Mouse (Mus musculus): ENCODE results near the gene Plcd3. TPM values are rescaled to one million over a fixed set of nuclear protein-coding genes. Genes with fewer than 3 reads are reported as not detected.

Gene Plcd3
- polyA plus RNA-seq, 1 experiment = 4.7 TPM

GRCm38 (mm10) chr11:103038037-103038436 is 63.4 kb downstream of the Plcd3 start:
- WGBS = 62% methylated on average over 6 of the region's 6 CpGs
- TF ChIP-seq POLR2A (IDR thresholded peaks at IDR 0.05; ENCODE audit: low read depth, low read length) = no peak
- no peak for TF ChIP-seq CTCF (IDR thresholded peaks at IDR 0.05; ENCODE audit: extremely low read depth, insufficient read depth, insufficient read length, insufficient replicate concordance)
- Histone ChIP-seq H3K4me3 (ENCODE audit: extremely low read depth, insufficient read depth, insufficient read length) (no peak overlapping the region), H3K36me3 (ENCODE audit: control insufficient read depth, insufficient read depth, low read length) (peaks cover 4% of the 10 kb centered on the region), H3K4me1 (ENCODE audit: control insufficient read depth, insufficient read depth, insufficient read length) (no peaks in the 10 kb centered on the region), H3K27ac (ENCODE audit: insufficient read depth, low read length) (no peak overlapping the region), H3K27me3 (ENCODE audit: control insufficient read depth, insufficient read depth, low read length) (no peaks in the 10 kb centered on the region)
- DNase-seq (ENCODE audit: low read depth in 1 of 2, low spot score in 2 of 2) = no peak

DNA sequence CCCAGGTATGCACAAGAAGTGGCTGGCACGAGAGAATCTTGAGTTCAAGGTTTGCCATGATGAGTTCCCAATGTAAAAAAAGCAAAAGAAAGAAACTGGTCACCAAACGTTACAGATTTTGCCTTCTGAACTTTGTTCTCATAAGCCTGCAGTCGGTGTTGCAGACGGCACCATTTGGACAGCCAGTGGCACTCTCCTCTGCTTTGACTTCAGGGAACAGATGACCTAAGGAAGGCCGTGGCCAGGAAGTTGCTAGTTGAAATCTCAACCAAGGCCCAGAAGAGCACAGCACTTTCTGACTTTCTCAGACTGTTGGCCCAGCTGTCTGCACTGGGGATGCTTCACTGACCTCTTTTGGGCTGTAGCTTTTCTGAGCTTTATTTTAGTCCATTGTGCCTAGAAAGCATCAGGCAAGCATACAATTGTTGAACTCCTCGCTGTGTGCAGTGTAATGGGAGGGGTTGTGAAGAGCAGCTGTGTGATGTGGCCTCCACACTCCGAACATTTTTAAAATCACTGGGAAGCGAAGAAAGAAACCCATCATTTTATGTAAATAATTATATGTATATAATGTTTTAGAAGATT is 64.5 kb downstream of the Plcd3 start:
- no peak overlapping the region for H3K27ac ChIP-seq (ENCODE audit: insufficient read depth, low read length)
- TF ChIP-seq CTCF (IDR thresholded peaks at IDR 0.05; ENCODE audit: extremely low read depth, insufficient read depth, insufficient read length, insufficient replicate concordance) (no peak), POLR2A (IDR thresholded peaks at IDR 0.05; ENCODE audit: low read depth, low read length) (no peak)
- H3K4me3 ChIP-seq (ENCODE audit: extremely low read depth, insufficient read depth, insufficient read length) = no peak overlapping the region
- no peaks in the 10 kb centered on the region for H3K4me1 ChIP-seq (ENCODE audit: control insufficient read depth, insufficient read depth, insufficient read length)
- no peak for DNase-seq (ENCODE audit: low read depth in 1 of 2, low spot score in 2 of 2)
- H3K36me3 ChIP-seq (ENCODE audit: control insufficient read depth, insufficient read depth, low read length) = 0 out of 2 replicates have a peak, but pooled peaks cover 3% of the 10 kb centered on the region
- no peaks in the 10 kb centered on the region for H3K27me3 ChIP-seq (ENCODE audit: control insufficient read depth, insufficient read depth, low read length)
- 92% methylated on average over 8 of the region's 8 CpGs for WGBS

GRCm38 (mm10) chr11:103035007-103035406 is 66.5 kb downstream of the Plcd3 start:
- H3K4me1 ChIP-seq (ENCODE audit: control insufficient read depth, insufficient read depth, insufficient read length) = no peaks in the 10 kb centered on the region
- 83% methylated on average over 6 of the region's 6 CpGs for WGBS
- no peak for TF ChIP-seq POLR2A (IDR thresholded peaks at IDR 0.05; ENCODE audit: low read depth, low read length)
- no peak for TF ChIP-seq CTCF (IDR thresholded peaks at IDR 0.05; ENCODE audit: extremely low read depth, insufficient read depth, insufficient read length, insufficient replicate concordance)
- 0 out of 2 replicates have a peak, but pooled peaks cover 3% of the 10 kb centered on the region for H3K36me3 ChIP-seq (ENCODE audit: control insufficient read depth, insufficient read depth, low read length)
- H3K27me3 ChIP-seq (ENCODE audit: control insufficient read depth, insufficient read depth, low read length) = no peaks in the 10 kb centered on the region
- no peak overlapping the region for H3K4me3 ChIP-seq (ENCODE audit: extremely low read depth, insufficient read depth, insufficient read length)
- H3K27ac ChIP-seq (ENCODE audit: insufficient read depth, low read length) = no peak overlapping the region
- DNase-seq (ENCODE audit: low read depth in 1 of 2, low spot score in 2 of 2) = no peak

DNA sequence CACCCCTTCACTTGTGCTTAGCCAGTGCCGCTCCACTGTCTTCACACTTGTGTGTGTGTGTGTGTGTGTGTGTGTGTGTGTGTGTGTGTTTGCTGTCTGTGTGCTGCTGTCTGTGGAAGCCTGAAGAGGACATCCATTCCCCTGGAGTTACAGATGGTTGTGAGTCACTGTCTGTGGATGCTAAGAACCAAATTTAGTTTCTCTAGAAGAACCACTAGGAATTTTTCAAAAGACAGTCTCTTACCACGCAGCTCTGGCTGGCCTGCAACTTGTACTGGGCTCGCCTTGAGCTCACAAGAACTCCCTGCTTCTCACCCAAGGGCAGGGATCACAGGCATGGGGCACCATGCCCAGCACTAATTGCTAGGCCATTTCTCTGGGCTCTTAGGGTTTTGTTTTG is 68.4 kb downstream of the Plcd3 start:
- H3K4me3 ChIP-seq (ENCODE audit: extremely low read depth, insufficient read depth, insufficient read length) = no peak overlapping the region
- no peaks in the 10 kb centered on the region for H3K27me3 ChIP-seq (ENCODE audit: control insufficient read depth, insufficient read depth, low read length)
- H3K4me1 ChIP-seq (ENCODE audit: control insufficient read depth, insufficient read depth, insufficient read length) = no peaks in the 10 kb centered on the region
- 86% methylated on average over 3 of the region's 3 CpGs for WGBS
- DNase-seq (ENCODE audit: low read depth in 1 of 2, low spot score in 2 of 2) = no peak
- H3K27ac ChIP-seq (ENCODE audit: insufficient read depth, low read length) = no peak overlapping the region
- TF ChIP-seq POLR2A (IDR thresholded peaks at IDR 0.05; ENCODE audit: low read depth, low read length) (no peak), CTCF (IDR thresholded peaks at IDR 0.05; ENCODE audit: extremely low read depth, insufficient read depth, insufficient read length, insufficient replicate concordance) (no peak)
- 0 out of 2 replicates have a peak, but pooled peaks cover 3% of the 10 kb centered on the region for H3K36me3 ChIP-seq (ENCODE audit: control insufficient read depth, insufficient read depth, low read length)

DNA sequence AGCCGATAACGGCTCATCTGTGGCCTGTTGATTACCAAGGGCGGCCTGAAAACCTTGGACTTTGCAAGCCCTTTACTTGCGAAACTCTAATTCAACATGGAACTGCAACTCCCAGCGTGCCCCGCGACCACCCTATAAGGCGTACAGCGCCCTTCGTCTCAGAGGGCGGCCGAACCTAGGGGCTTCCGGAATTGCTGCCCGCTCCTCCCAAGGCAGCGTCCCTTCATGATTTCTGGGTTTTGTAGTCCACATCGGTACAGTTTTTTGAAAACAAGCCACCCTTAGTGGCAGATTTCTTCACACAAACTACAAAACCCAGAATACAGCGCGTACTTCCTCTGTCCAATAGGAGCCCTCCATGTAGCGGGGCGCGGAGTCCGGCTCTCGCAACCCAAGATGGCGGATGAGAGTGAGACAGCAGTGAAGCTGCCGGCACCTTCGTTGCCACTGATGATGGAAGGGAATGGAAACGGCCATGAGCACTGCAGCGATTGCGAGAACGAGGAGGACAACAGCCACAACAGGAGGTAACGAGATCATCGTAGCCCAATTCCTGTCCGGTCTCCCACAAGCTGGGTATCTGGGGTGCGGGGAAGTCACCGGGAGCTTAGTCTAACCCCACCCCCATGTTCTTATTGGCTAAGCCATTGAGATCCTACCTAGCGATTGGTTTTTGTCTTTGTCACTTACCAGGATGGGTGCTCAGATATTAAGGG is 73.1 kb downstream of the Plcd3 start, which contains the start of the genes Nmt1 and Dcakd:
Gene Nmt1 (plus strand): TSS at position 15 of the 716 bp plus-strand sequence.
Gene Dcakd (minus strand): TSS at position 158 of the 716 bp plus-strand sequence.
- WGBS = under 1% methylated on average over 36 of the region's 36 CpGs
- Histone ChIP-seq H3K27me3 (ENCODE audit: control insufficient read depth, insufficient read depth, low read length) (no peaks in the 10 kb centered on the region), H3K4me3 (ENCODE audit: extremely low read depth, insufficient read depth, insufficient read length) (peak within 1 kb of the TSS; percentile 75), H3K36me3 (ENCODE audit: control insufficient read depth, insufficient read depth, low read length) (peaks cover 1% of the 10 kb centered on the region; the same call in 1 of the 2 replicates), H3K27ac (ENCODE audit: insufficient read depth, low read length) (peak within 1 kb of the TSS; percentile 81), H3K4me1 (ENCODE audit: control insufficient read depth, insufficient read depth, insufficient read length) (no peaks in the 10 kb centered on the region)
- TF ChIP-seq POLR2A (IDR thresholded peaks at IDR 0.05; ENCODE audit: low read depth, low read length) = peak; percentile 83
- TF ChIP-seq CTCF (IDR thresholded peaks at IDR 0.05; ENCODE audit: extremely low read depth, insufficient read depth, insufficient read length, insufficient replicate concordance) = no peak
- DNase-seq (ENCODE audit: low read depth in 1 of 2, low spot score in 2 of 2) = peak; percentile 93 to 98

DNA sequence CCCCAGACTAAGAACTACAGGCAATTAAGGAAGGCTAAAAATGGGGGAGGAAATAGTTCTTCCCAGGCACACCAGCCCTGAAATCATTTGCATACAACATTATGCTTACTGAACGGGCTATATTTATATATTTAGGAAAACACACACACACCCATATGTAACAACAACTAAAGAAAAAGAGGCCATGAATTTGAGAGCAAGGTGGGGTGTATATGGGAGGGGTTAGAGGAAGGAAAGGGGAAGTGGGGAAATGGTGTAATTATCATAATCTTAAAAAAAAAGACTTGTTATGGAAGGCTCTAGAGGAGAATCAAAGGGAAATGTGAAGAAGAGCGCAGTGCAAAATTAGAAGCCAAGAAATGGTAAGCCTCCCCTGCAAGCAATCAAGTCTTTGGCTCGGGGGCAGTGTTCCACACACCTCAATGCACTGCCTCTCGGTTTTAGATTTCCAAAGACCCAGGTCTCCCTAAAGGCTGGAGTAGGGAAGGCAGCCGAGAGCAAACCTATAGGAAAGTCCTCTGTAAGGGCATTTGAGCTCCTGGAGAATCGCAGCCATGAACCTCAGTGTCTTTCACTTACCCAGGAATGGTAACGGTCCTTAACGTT is 73.8 kb downstream of the Plcd3 start:
- peaks cover 1% of the 10 kb centered on the region; the same call in 1 of the 2 replicates for H3K36me3 ChIP-seq (ENCODE audit: control insufficient read depth, insufficient read depth, low read length)
- peak overlapping the region; percentile 81 for H3K27ac ChIP-seq (ENCODE audit: insufficient read depth, low read length)
- 8% methylated on average over 8 of the region's 8 CpGs for WGBS
- DNase-seq (ENCODE audit: low read depth in 1 of 2, low spot score in 2 of 2) = no peak
- peak overlapping the region; percentile 69 for H3K4me3 ChIP-seq (ENCODE audit: extremely low read depth, insufficient read depth, insufficient read length)
- no peaks in the 10 kb centered on the region for H3K4me1 ChIP-seq (ENCODE audit: control insufficient read depth, insufficient read depth, insufficient read length)
- H3K27me3 ChIP-seq (ENCODE audit: control insufficient read depth, insufficient read depth, low read length) = no peaks in the 10 kb centered on the region
- TF ChIP-seq POLR2A (IDR thresholded peaks at IDR 0.05; ENCODE audit: low read depth, low read length) (no peak), CTCF (IDR thresholded peaks at IDR 0.05; ENCODE audit: extremely low read depth, insufficient read depth, insufficient read length, insufficient replicate concordance) (no peak)
